In the genomic region with DNA sequence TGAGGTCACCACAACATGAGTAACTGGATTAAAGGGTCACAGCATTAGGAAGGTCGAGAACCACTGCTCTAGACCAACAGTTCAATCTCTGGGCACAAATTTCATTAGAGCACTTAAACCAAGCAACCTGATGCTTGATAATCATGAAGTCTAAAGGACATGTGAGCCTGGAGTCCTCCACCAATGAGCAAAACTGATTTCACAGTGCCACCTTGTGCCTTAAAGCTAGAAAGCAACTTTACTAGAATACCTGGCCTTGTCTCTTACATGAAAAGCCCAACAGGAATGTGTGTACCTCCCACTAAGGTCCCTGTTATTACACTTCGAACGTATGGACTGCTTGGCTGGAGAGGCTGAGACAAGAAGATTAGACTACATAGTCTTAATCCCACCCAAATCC, we compare ENCODE assay signal across 8 mouse cellular contexts. TPM values are rescaled to one million over a fixed set of nuclear protein-coding genes. Genes with fewer than 3 reads are reported as not detected.
DNase-seq lines count a peak whose midpoint lies in the region; ATAC-seq and TF ChIP-seq lines count a peak whose summit lies in the region.

No protein-coding gene starts in this region.

- 67% methylated on average over 3 of the region's 3 CpGs for WGBS in hindbrain, postnatal 0 days
- WGBS in hindbrain, embryonic 13.5 days: 84% methylated on average over 3 of the region's 3 CpGs
- 50% methylated on average over 3 of the region's 3 CpGs for WGBS in lung, postnatal 0 days

- no peaks in the 10 kb centered on the region for H3K9me3 ChIP-seq in hindbrain, postnatal 0 days (ENCODE audit: low read length)
- no peaks in the 10 kb centered on the region for H3K9me3 ChIP-seq in hindbrain, embryonic 13.5 days
- H3K9me3 ChIP-seq in lung, postnatal 0 days (ENCODE audit: low read length): no peaks in the 10 kb centered on the region

- no peak overlapping the region for H3K27ac ChIP-seq in hindbrain, postnatal 0 days
- no peak overlapping the region for H3K27ac ChIP-seq in hindbrain, embryonic 13.5 days
- no peak overlapping the region for H3K27ac ChIP-seq in lung, postnatal 0 days (ENCODE audit: low read length)

- peaks cover 7% of the 10 kb centered on the region; the same call in 1 of the 2 replicates for H3K36me3 ChIP-seq in hindbrain, postnatal 0 days (ENCODE audit: insufficient read depth, low read length)
- H3K36me3 ChIP-seq in hindbrain, embryonic 13.5 days: peaks cover 25% of the 10 kb centered on the region
- peaks cover 12% of the 10 kb centered on the region for H3K36me3 ChIP-seq in lung, postnatal 0 days (ENCODE audit: insufficient read depth, low read length)

- no peaks in the 10 kb centered on the region for H3K4me1 ChIP-seq in hindbrain, postnatal 0 days (ENCODE audit: insufficient read depth, low read length)
- H3K4me1 ChIP-seq in hindbrain, embryonic 13.5 days (replicated peaks): no peaks in the 10 kb centered on the region
- no peaks in the 10 kb centered on the region for H3K4me1 ChIP-seq in lung, postnatal 0 days (ENCODE audit: insufficient read depth, low read depth, low read length)

- peak; percentile 70 for TF ChIP-seq CTCF in hindbrain, postnatal 0 days (IDR thresholded peaks at IDR 0.05; ENCODE audit: low read depth)
- peak; percentile 75 for TF ChIP-seq CTCF in lung, postnatal 0 days (IDR thresholded peaks at IDR 0.05)

- H3K27me3 ChIP-seq in hindbrain, postnatal 0 days (ENCODE audit: insufficient read depth, low read length): no peaks in the 10 kb centered on the region
- H3K27me3 ChIP-seq in hindbrain, embryonic 13.5 days: no peaks in the 10 kb centered on the region
- no peaks in the 10 kb centered on the region for H3K27me3 ChIP-seq in lung, postnatal 0 days (replicated peaks; ENCODE audit: insufficient read depth, low read length)

- no peak overlapping the region for H3K4me3 ChIP-seq in hindbrain, postnatal 0 days (ENCODE audit: low read length)
- H3K4me3 ChIP-seq in hindbrain, embryonic 13.5 days: no peak overlapping the region
- H3K4me3 ChIP-seq in lung, postnatal 0 days (ENCODE audit: low read depth, low read length): no peak overlapping the region

- ATAC-seq in hindbrain, postnatal 0 days: no peak
- ATAC-seq in hindbrain, embryonic 13.5 days (ENCODE audit: low FRiP score): no peak
- no peak; the same call in 1 of the 2 replicates for ATAC-seq in lung, postnatal 0 days

- H3K4me2 ChIP-seq in hindbrain, postnatal 0 days (ENCODE audit: low read depth, low read length): no peak overlapping the region
- no peak overlapping the region for H3K4me2 ChIP-seq in hindbrain, embryonic 13.5 days
- H3K4me2 ChIP-seq in lung, postnatal 0 days (replicated peaks; ENCODE audit: low read depth, low read length): no peak overlapping the region

- TF ChIP-seq EP300 in lung, postnatal 0 days (IDR thresholded peaks at IDR 0.05): 0 out of 2 replicates have a peak, but pooled peaks have one; percentile 22

- no peak overlapping the region for H3K9ac ChIP-seq in hindbrain, postnatal 0 days (replicated peaks; ENCODE audit: low read length)
- no peak overlapping the region for H3K9ac ChIP-seq in hindbrain, embryonic 13.5 days
- H3K9ac ChIP-seq in lung, postnatal 0 days (replicated peaks; ENCODE audit: low read depth): no peak overlapping the region

- DNase-seq in hindbrain, postnatal 0 days (ENCODE audit: low spot score): peak; percentile 73
- peak; percentile 24 for DNase-seq in CD4-positive helper T cell, adult 2 months (ENCODE audit: low read depth, low spot score)
- peak; percentile 83 for DNase-seq in NIH3T3 (ENCODE audit: low read depth)
- DNase-seq in lung, postnatal 0 days (ENCODE audit: low spot score): peak; percentile 69
- DNase-seq in urinary bladder, postnatal 25 days (ENCODE audit: low spot score): no peak
- DNase-seq in layer of hippocampus, adult 9-11 months: no peak
- no peak for DNase-seq in spleen, adult 12 weeks (ENCODE audit: low spot score)

RNA-seq across cellular contexts. Expression of a gene that starts 47.0 kb away (rescaled TPM):
- total RNA-seq in hindbrain, postnatal 0 days (2014; rRNA removed): 53.0 and 55.5 TPM in 2 replicates
- 18.6 and 19.6 TPM in 2 replicates for polyA plus RNA-seq in hindbrain, postnatal 0 days (2015; fragmentation: Nextera tagmentation; extraction: Ambion mirVana)
- 25.2 and 27.7 TPM in 2 replicates for polyA plus RNA-seq in hindbrain, embryonic 13.5 days (2015; fragmentation: Nextera tagmentation; extraction: Ambion mirVana)
- 7.7 and 8.3 TPM in 2 replicates for polyA plus RNA-seq in lung, postnatal 0 days (2015; fragmentation: Nextera tagmentation; extraction: Ambion mirVana)

Comparison
In these comparisons a context has a peak if more than half of its experiments do, and no peak if none do; other contexts are left out.
1. DNase-seq: peak in hindbrain, postnatal 0 days (single experiment), CD4-positive helper T cell, adult 2 months (single experiment), NIH3T3 (single experiment) and lung, postnatal 0 days (single experiment); none in urinary bladder, postnatal 25 days (single experiment), layer of hippocampus, adult 9-11 months (single experiment) and spleen, adult 12 weeks (single experiment).